Mouse (Mus musculus) kidney, adult 2 months (tissue): ENCODE measurements around the gene Draxin. TPM values are rescaled to one million over a fixed set of nuclear protein-coding genes. Genes with fewer than 3 reads are reported as not detected.

Source experiments
- DNase-seq: peaks from one replicate; pipeline ENCODE4 v3.0.0; 2021
- H3K27ac ChIP-seq: fragments of 200-500 bp; 2 replicates; pipeline ENCODE4 v1.5.1; 2012; ENCODE audit warnings: low read depth, low read length, control low read depth, inconsistent platforms; ENCODE audit not compliant: insufficient read depth
- H3K27me3 ChIP-seq: fragments of 200-500 bp; replicated peaks from 2 replicates; pipeline ENCODE4 v1.6.1; 2012; ENCODE audit warnings: mild to moderate bottlenecking, moderate library complexity, low read length, inconsistent platforms; ENCODE audit not compliant: control insufficient read depth, insufficient read depth
- H3K36me3 ChIP-seq: fragments of 200-500 bp; 2 replicates; pipeline ENCODE4 v1.6.1; 2012; ENCODE audit warnings: mild to moderate bottlenecking, moderate library complexity, low read length, inconsistent platforms; ENCODE audit not compliant: control insufficient read depth, insufficient read depth
- H3K4me1 ChIP-seq: fragments of 200-500 bp; 2 replicates; pipeline ENCODE4 v1.6.1; 2011; ENCODE audit warnings: low read length; ENCODE audit not compliant: control insufficient read depth, insufficient read depth
- H3K4me3 ChIP-seq: fragments of 200-500 bp; 2 replicates; pipeline ENCODE4 v1.5.1; 2011; ENCODE audit warnings: mild to moderate bottlenecking, low read depth, low read length, control low read depth; ENCODE audit not compliant: insufficient read depth
- CTCF ChIP-seq: fragments of 200-500 bp; conservative IDR thresholded peaks from 2 replicates; pipeline ENCODE4 v1.5.1; 2011; ENCODE audit warnings: low read depth, mild to moderate bottlenecking, control low read depth, low read length, moderate library complexity, mixed read lengths; ENCODE audit not compliant: insufficient read depth, insufficient read length
- POLR2A ChIP-seq: fragments of 200-500 bp; IDR thresholded peaks from one replicate; pipeline ENCODE4 v1.6.1; 2011; ENCODE audit warnings: low read depth, low read length, control low read depth
- WGBS: fragments of 180-500 bp; shearing (Covaris S2); methylation state at CpG from one replicate; pipeline ENCODE4 v1.1.7; 2018; 5-methylcytosine and 5-hydroxymethylcytosine counted together
- polyA plus RNA-seq: library from polyadenylated mRNA; depleted of rRNA; stranded (reverse); fragments of >200 nt; gene quantifications from 2 replicates; pipeline ENCODE4 v1.2.3, GENCODE M21; 2012

The Draxin gene
- polyA plus RNA-seq, 1 experiment = 0.11 TPM

- Histone ChIP-seq H3K4me3 (no peak overlapping the region), H3K27me3 (no peaks in the 10 kb centered on the region), H3K27ac (no peak overlapping the region), H3K36me3 (no peaks in the 10 kb centered on the region), H3K4me1 (no peaks in the 10 kb centered on the region)
- 93% methylated on average over 3 of the region's 3 CpGs for WGBS
- DNase-seq = no peak
- TF ChIP-seq POLR2A (no peak), CTCF (no peak)
These were observed 26.4 kb downstream of the Draxin start for GRCm38 (mm10) chr4:148104146-148104545.

- whole genome bisulfite sequencing = 20% methylated on average over 29 of the region's 29 CpGs
- peak; percentile 60 for DNase-seq
These were observed 28.5 kb downstream of the Draxin start for GRCm38 (mm10) chr4:148101801-148102527.

GRCm38 (mm10) chr4:148098666-148099065 is 31.8 kb downstream of the Draxin start:
- Histone ChIP-seq H3K27me3 (no peaks in the 10 kb centered on the region), H3K27ac (no peak overlapping the region), H3K36me3 (no peaks in the 10 kb centered on the region), H3K4me3 (no peak overlapping the region), H3K4me1 (no peaks in the 10 kb centered on the region)
- DNase-seq = no peak
- TF ChIP-seq CTCF (no peak), POLR2A (no peak)
- 82% methylated on average over 3 of the region's 3 CpGs for WGBS

More at GRCm38 (mm10) chr4:148101801-148102527, 28.5 kb downstream of the Draxin start:
- no peaks in the 10 kb centered on the region for H3K36me3 ChIP-seq
- no peaks in the 10 kb centered on the region for H3K27me3 ChIP-seq
- H3K4me1 ChIP-seq = no peaks in the 10 kb centered on the region
- TF ChIP-seq POLR2A (no peak), CTCF (peak; percentile 48; the same call in 1 of the 2 replicates)
- peak overlapping the region; percentile 2 for H3K4me3 ChIP-seq
- H3K27ac ChIP-seq = no peak overlapping the region

- Histone ChIP-seq H3K4me3 (no peak overlapping the region), H3K36me3 (no peaks in the 10 kb centered on the region), H3K4me1 (no peaks in the 10 kb centered on the region), H3K27me3 (no peaks in the 10 kb centered on the region), H3K27ac (no peak overlapping the region)
- TF ChIP-seq CTCF (no peak), POLR2A (no peak)
- WGBS = 100% methylated on average over 2 of the region's 2 CpGs
- no peak for DNase-seq
These were observed 32.6 kb downstream of the Draxin start for GRCm38 (mm10) chr4:148097936-148098335.

- WGBS = 78% methylated on average over 4 of the region's 4 CpGs
- Histone ChIP-seq H3K27me3 (no peaks in the 10 kb centered on the region), H3K27ac (no peak overlapping the region), H3K4me3 (no peak overlapping the region), H3K4me1 (no peaks in the 10 kb centered on the region), H3K36me3 (no peaks in the 10 kb centered on the region)
- DNase-seq = no peak
- TF ChIP-seq POLR2A = no peak
- no peak for TF ChIP-seq CTCF
These were observed 35.4 kb downstream of the Draxin start for GRCm38 (mm10) chr4:148095081-148095480.

- Histone ChIP-seq H3K4me3 (no peak overlapping the region), H3K36me3 (no peaks in the 10 kb centered on the region), H3K27ac (no peak overlapping the region), H3K27me3 (no peaks in the 10 kb centered on the region), H3K4me1 (no peaks in the 10 kb centered on the region)
- 90% methylated on average over 5 of the region's 5 CpGs for WGBS
- TF ChIP-seq CTCF = no peak
- TF ChIP-seq POLR2A = no peak
- no peak for DNase-seq
These were observed 36.3 kb downstream of the Draxin start for GRCm38 (mm10) chr4:148094161-148094560.

- Histone ChIP-seq H3K36me3 (no peaks in the 10 kb centered on the region), H3K27ac (no peak overlapping the region), H3K4me1 (no peaks in the 10 kb centered on the region; the same call in 1 of the 2 replicates), H3K27me3 (no peaks in the 10 kb centered on the region), H3K4me3 (no peak overlapping the region)
- TF ChIP-seq CTCF (no peak), POLR2A (no peak)
- DNase-seq = no peak
- 90% methylated on average over 11 of the region's 11 CpGs for WGBS
These were observed 37.8 kb downstream of the Draxin start for GRCm38 (mm10) chr4:148092551-148093271.
